Mouse (Mus musculus) gastrocnemius, postnatal 25 days (tissue): Measurements from ENCODE around the gene Nbea. TPM values are rescaled to one million over a fixed set of nuclear protein-coding genes. Genes with fewer than 3 reads are reported as not detected.
A peak's percentile ranks its signal among the peaks of the same experiment; 100 is the strongest.

ENCODE experiments used
- DNase-seq: peaks from one replicate; pipeline ENCODE4 v3.0.0; 2022
- total RNA-seq, 2 experiments: library from RNA; stranded (reverse); gene quantifications; 1 replicate in 1 of 2; 2 replicates in 1 of 2; pipeline ENCODE4 v1.2.3; 2021

Nbea gene
- total RNA-seq, 2 experiments from 2014 or later, result 3.8 to 4.9 TPM

DNA sequence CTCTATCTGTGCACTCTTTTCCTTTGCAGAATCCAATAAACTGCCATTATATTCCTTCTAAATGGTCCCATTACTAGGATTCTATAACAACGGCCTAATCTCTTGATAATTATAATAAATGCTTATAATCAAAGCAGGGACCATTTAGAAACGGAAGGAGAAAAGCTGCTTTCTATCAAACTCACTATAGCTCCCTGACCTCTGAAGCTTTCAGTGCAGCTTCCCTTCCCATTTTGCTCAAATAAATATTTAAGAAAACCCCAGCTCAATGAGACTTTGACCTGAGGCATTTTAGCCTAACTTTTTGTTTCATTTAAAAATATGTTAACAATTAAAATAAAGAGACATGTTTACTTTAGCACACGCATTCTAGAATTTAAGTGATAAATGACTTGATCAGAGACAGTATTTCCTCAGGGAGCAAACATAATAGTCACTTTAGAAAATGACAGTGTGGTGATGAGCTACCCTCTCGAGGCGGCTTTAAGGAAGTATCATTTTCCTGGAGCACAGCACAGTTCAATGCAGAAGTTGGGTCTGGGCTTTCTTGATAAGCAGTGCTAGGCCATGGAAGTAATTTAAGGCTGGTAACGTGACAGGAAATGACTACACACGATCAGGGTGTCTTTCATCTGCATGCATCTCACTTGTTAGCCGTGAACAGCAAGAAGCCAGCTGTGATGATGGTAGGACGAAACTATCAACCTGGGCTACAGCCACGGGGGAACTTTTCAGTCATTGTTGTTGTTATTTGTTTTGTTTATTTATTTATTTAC is 354.8 kb downstream of the Nbea start:
- DNase-seq, result no peak

DNA sequence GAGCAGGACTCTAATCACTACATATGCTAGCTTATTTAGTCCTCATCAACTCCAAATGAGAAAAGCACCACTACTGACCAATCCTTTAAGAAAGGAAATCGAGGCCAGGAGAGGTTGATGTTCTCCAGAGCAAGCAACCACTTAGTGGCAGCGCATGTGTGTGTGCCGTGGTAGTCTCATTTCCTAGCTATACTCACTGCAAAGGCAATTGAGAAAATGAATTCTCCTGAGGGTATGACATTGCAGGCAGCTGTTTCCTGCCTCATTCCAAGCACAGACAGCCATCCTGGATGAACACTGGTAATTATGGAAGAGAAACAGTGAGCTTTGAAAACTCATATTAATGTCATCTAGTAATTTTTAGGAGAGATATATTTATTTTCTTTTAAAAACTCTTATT is 358.6 kb downstream of the Nbea start:
- no peak for DNase-seq

DNA sequence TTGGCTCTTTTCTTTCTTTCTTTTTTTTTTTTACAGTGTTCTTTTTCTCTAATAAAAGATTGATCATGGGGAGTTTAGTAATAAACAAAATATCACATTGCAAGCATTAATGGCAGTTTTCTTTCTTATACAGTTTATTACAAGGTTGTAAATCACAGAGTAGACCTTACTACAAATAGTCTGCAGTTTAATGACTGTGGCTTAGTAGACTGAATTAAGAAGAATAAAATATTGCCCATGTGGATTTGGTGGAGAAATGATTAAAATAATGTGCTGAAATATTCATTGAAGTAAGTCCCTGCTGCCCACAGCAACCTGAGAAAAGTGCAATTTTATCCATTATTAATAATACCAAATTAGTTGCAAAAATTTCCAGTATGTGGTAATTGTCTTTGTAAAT is 363.9 kb downstream of the Nbea start:
- no peak for DNase-seq

DNA sequence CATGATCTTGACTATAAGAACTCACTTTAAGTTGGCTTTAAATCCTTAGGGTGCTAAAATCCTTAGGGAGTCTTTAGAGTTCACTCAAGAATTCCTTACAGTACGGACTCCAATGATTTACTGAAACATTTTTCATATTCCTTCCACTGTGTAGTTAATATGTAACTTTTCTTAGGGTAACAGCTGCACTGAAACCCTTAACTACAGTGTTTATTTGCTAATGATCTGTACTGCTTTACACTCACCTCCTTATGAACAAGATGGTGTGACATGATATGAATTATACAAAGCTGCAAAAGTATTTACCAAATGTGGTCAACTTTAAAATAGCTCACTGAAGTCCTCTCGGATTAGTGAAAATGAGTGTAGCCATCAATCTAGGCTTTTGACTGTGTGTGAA is 365.4 kb downstream of the Nbea start:
- no peak for DNase-seq

DNA sequence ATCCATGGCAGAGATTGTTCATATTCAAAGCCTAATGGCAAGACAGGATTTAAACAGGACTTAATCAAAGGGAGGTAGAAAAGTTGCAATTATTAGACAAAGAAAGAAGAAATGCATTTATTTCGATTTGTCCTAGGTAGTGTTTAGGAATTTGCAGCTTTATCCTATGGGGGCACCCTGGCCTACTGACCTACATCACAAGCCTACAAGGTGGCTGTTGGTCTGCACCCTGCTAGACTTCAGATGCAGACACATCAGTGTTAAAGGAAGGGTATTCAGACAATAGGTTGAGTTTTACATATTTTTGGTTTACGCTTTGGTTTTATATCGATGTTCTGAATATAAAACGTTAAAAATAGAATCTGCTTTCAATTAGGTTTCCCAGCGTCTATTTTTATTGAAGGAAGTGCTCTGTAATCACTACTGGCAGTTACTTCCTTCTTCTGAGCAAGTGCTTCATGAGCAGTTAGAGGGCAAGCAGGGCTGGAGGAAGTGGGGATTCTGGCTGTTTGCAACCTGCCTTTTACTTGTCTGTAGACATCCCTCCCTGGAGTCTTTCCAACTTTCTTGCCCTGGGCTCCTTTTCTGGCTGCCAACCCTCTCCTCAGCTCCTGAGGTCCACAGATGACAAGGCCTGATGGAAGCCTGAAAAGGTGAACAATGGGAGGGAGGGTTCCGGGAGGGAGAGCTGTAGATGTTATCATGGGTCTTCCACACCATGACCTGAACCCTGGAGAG is 366.7 kb downstream of the Nbea start:
- no peak for DNase-seq

DNA sequence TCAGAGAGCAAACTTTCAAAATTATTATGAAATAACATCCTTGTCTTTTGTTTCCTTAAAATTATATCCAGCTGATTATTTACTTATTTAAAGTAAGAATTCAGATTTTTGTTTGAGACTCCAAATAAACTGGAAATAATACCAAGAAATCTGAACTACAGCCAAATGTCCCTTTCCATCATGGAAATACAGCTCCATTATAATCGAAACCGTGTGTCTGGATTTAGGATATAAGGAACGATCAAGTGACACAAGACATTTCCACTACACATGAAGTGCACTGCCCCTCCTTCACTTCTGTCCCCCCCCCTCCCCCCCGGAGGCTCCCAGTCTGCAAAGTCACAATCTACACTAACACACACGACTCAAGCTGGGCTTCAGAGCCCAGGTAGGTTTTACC is 367.4 kb downstream of the Nbea start:
- DNase-seq, result no peak

DNA sequence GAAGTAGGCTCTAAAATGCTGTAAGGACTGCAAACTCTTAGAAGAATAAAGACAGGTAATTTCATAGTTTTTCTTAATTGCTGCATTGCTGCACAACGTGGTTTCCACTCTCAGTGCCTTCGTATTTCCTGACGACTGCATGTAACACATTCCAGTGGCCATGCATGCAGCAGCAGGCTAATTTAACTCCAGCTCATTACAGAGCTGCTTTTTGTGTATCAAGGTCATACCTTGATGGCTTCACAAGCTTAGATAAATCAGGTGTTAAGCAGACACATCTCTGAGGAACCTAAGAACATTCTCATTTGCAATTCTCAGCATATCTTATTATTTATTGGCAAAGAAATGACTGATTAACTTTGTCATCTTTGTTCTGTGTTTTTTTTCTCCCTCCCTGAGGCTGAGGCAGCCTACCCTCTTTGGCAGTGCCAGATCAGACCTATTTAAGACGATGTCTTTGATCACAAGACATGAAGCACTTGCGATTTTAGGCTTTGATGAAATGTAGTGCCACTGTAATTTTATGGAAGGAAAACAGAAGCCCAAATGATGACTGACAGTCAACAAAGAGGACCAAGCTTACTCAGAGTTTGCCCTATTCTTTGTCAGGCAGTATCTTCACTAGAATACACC is 368.4 kb downstream of the Nbea start:
- no peak for DNase-seq

DNA sequence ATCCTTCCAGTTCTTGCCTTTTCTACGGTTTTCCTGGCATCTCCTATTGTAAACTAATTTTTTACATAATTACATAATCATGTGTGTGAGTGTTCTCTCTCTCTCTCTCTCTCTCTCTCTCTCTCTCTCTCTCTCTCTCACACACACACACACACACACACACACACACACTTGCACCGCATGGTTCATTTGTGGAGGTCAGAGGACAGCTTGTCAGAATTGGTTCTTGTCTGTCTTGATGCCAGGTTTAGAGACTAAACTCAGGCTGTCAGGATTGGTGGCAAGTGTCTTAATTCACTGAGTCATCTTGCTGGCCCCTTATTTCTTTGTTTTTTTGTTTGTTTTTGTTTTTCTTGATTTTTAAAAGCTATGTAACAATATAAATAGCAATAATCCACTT is 388.7 kb downstream of the Nbea start:
- DNase-seq, result no peak

DNA sequence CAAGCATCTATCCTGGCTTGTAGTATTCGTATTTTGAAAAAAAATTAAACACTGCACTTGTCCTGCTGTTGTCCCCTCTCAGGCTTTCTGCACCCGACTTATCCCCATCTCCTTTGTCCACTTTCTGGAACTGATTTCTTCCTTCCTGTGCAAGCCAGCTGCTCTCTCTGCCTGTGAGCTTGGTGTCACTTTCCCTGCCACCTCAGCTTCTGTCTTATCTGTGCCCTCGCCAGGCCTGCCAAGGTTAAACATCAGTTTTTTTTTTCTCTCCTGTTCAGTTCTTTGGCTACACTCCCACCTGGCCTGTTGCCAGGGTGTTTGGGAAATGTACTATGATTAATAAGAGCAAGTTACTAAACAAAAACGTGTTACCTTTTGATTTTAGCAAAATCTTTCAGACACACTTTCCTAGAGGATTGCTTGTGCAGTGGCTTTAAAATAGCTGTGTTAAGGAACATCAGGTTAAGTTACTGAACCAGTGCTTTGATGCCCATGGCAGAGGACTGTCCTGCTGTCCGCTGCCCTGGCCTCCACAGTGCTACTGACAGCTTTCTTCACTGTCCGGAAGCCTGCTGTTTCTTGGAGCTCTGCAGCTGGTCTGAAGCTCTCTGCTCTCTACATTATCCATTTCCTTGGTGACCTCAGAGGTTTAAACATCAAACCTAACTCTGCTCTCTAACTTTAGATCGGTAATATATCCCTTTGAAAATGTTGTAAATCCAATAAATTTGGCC is 389.5 kb downstream of the Nbea start:
- peak; percentile 36 for DNase-seq

DNA sequence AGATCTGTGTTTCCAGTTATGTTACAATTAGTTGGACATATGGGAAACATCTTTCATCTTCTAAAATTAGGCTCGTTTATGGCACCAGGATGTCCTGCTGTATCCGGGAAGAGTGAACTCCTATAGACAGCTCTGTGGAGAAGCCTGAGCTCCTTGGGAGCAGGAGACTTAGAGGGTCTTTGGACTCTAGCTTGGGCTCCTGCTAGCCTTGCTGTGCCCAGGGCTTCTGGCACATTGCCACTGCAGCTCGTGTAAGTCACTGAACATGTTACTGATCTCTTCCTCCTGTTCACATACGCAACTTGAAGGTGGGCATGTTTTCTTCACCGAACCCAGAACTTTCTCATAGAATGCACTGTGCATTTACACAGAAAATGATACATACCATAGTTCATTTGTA is 391.2 kb downstream of the Nbea start:
- no peak for DNase-seq

DNA sequence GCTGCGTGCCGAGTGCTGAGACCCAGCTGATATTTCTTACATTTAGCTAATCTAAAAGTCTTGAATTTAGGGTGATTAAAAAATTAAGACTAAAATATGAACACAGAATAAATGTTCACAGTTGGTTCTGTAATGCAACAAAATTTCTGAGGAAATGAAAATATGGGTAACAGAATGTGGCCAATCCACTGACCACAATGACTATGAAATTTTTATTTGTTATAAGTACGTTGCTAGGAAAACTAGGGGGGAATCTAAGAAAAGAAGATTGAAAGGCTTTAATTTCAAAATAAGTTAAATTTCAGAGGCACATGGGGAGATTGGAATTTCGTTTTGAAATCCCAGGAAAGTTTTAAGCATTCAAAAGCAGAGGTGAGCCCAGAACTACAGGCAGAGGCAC is 392.9 kb downstream of the Nbea start:
- DNase-seq, result no peak

DNA sequence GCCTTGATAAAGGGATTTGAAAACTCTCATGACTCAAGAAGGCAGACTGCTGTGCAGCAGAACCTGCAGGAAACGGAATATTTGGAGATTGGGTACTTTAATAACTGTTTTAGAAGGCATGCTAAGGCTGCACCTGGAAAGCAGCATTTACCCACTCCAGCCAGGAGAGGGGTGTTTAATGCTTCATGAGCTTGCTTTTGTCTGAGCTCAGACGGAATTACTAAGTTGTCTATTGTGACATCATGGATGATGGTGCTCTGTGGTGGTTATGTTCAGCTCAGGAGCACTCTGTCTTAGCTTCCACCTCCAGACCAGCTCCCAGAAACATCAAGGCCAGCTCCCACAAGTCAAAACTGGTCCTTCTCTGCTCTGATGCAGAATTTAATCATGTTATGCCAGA is 393.6 kb downstream of the Nbea start:
- no peak for DNase-seq

DNA sequence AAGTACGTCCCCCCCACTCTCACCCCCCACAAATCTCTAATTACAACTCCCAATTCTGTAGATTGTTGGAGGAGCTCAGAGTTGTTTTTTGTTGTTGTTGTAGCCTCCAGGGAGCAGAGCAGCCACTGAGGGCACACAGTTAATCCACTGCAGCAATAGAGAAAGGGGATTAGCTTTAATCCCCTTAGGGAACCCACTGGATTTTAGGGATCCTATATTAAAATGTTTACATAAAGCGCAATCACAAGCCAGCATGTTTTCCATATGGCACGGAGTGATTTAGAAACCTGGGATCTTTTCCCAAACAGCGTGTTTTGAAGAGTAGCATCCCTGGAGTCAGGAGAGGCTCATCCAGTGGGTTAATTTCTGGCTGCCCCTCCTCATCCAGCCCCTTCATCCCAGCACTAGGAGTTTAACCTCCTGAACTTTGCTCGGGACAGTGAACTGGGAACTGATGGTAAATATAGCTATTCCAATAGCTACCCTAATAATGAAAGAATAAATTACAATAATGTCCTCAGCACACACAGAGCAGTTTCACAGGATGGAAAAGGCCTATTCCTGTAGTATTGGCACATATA is 394.8 kb downstream of the Nbea start:
- no peak for DNase-seq

DNA sequence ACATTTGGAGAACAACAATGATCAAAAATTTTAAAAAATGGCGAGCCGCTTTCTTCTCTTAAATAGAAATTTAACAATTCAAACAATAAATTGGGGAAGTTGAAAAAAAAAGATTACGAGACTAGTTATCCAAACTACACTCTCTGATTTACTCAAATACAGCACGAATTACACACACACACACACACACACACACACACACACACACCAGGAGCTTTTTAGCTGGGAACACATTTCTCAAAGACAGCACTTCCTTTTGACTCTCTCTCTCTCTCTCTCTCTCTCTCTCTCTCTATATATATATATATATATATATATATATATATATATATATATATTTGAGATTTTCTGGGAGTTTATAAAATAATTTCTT is 395.3 kb downstream of the Nbea start:
- DNase-seq, result no peak

DNA sequence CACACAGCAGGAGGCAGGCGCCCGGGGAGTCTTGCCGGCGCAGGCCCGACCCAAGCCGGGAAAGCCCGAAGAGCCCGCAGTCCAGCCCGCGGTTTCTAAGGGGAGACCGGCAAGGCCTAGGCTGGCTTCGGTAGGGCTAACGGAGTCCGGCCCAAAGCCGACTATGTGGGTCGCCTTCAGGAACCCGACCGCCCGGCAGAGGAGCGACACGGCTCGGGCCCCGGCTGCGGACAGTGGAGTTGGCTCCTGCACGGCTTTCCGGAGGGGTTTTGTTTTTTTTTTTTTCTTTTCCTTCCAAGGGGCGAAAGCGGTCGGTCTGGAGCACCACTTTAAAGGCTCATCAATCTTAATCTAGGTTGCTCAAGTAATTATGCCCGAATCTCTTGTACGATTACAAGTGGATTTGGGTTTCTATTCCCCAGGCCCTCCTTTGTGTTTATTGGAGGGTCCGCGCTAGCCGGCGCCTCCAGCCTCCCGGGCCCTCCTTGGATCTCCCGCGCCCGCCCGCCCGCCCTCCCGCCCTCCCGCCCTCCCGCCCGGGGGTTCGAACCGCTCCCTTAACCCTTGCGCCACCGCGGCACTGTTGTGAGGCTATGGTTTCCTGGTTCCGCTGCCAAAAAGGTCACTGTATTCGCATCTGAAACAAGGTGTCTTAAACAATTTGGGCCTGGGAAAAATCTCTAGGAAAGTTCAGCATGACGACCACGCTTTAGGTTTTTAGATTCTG is 395.9 kb downstream of the Nbea start:
- peak; percentile 50 for DNase-seq

DNA sequence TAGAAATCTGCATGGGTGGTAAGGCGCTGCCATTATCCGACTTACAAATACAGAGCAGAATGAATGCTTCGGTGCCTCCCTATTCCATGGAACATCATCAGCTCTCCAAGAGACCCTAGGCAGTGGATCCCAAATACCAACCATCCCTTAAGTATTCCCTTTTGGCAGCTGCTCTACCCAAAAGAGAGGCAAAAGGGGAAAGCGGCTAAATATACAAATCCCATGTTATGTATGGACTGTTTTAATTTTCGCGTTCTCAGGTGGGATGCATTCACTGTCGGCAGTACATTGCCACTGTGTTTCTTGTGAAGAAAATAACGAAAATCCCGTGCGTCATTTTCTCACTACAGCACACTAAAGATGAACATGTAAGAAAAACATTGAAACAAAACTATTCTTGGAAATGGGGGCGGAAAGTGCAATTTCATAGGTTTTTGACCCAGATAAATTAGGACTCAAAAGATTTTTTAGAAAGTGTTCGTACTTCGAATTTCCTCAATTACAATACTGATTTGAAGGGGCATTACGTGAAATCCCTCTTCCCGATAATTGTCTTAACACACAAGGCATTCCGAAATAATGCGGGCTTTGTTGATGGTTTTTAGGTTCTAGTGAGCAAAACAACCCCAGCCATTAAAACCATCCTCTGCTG is 396.5 kb downstream of the Nbea start:
- DNase-seq, result no peak

DNA sequence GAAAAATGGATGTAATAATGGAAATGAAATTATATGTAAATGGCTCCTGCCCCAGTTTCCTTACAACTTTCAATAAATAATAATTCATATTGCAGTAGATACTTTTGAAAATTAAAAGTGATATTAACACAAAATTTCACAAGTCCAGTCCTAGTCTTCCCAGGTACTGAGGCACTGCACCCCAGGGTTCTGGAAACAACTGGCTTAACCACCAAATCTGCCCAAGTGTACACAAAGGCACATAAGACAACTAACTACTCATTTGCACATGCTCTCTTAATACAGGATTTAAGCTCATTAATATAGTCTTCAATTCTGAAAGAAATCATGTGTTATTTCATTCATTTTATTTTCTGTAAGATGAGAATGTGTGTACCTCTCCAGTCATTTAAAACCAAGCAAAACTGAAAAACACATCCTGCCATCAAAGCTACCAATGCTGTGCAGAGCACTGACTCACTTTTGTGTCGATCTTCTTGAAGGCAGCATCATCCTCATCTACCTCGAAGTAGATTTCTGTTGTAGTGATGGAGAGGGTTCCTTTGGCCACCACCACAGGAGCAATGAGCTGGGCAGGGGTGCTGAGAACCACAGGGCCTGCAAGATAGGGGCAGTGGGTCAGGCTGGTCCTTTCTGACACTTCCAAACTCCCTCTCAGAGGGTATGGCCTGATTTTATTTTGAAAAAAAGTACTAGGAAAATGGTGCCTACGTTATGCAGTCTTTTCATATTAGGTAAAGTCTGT is 397.3 kb downstream of the Nbea start:
- DNase-seq, result no peak

DNA sequence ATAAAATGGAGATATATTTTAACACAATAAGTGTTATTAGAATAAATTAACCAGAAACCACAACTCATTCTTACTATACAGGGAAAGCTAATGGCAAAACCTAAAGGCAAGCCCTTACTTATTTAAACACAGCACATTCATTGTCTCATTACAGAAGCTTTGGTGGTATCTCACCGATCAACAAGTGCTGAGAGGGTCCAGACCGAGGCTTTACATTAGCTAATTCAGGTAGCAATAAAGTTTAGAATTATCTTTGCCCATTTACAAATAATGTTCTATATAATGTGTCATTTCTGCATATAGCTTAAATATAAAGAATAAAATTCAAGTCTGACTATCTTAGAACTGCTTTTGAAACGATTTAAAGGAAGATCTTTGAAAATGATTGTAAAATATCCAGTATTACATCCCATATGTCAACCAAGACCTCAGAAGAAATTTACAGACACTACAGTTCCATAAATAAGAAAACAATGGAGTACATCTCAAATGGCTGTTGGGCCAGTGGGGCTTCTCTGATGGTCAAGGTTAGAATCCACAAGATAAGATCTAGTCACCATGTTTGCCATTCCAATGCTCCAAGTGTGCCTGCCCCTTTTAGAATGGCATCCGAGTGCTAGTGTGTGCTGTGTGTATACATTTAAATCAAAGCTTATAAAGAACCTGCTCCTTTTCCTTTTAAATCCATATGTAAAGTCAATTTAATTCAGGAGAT is 398.1 kb downstream of the Nbea start:
- no peak for DNase-seq

DNA sequence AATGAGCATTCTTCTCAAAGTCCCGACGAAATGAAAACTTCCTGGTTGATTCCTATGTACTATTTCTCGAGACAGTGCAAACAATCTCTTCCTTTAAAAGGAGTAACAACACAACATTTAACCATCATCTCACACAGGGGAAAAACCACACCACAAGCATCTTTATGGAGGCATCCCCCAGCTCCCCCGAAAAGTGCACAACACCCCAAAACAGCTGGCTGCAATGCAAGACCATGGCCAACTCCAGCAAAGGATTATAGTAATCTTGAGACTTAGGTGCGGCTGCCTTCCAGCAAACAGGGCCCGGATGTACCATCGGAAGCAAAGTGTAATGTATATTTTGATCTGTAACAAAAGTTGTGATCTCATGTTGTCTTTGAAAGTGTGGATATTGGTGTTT is 399.4 kb downstream of the Nbea start:
- no peak for DNase-seq
